Mouse (Mus musculus): ENCODE data around the gene Adamtsl1. TPM values are rescaled to one million over a fixed set of nuclear protein-coding genes. Genes with fewer than 3 reads are reported as not detected.

The Adamtsl1 gene
- polyA plus RNA-seq, 1 experiment from 2014 or later: 5.2 TPM

DNA sequence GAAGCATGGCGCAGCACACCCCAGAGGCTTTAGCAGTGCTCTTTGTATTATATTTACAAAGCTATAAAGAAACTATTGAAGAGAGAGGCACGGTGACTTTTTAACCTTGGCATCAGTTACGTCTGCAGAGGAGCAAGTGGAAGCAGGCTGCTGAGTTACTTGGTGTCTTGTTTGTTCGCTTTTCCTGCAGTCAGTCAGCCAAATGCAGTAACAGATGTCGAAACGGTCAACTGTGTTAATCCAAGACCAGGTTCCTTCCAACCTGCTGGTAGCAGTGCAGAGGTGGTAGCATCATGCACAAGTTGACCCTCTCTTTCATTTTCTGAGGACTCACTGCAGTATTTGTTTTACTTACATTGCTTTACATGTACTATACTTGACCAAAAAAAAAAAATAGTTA, 908.6 kb downstream of the Adamtsl1 start:
- no peak overlapping the region for H3K9ac ChIP-seq (replicated peaks; ENCODE audit: low read depth)
- no peak for DNase-seq (ENCODE audit: low spot score)
- H3K27ac ChIP-seq (ENCODE audit: low read length): no peak overlapping the region
- H3K4me1 ChIP-seq (ENCODE audit: insufficient read depth, low read depth, low read length): no peaks in the 10 kb centered on the region
- TF ChIP-seq EP300 (IDR thresholded peaks at IDR 0.05) (no peak), CTCF (IDR thresholded peaks at IDR 0.05) (no peak)
- no peak overlapping the region for H3K4me2 ChIP-seq (replicated peaks; ENCODE audit: low read depth, low read length)
- H3K9me3 ChIP-seq (ENCODE audit: low read length): no peaks in the 10 kb centered on the region
- WGBS: 72% methylated on average over 6 of the region's 6 CpGs
- no peaks in the 10 kb centered on the region for H3K27me3 ChIP-seq (replicated peaks; ENCODE audit: insufficient read depth, low read length)
- no peak overlapping the region for H3K4me3 ChIP-seq (ENCODE audit: low read depth, low read length)
- H3K36me3 ChIP-seq (ENCODE audit: insufficient read depth, low read length): no peaks in the 10 kb centered on the region
- no peak for ATAC-seq

- Histone ChIP-seq H3K36me3 (ENCODE audit: insufficient read depth, low read length) (no peaks in the 10 kb centered on the region), H3K27me3 (replicated peaks; ENCODE audit: insufficient read depth, low read length) (no peaks in the 10 kb centered on the region), H3K4me2 (replicated peaks; ENCODE audit: low read depth, low read length) (no peak overlapping the region), H3K4me1 (ENCODE audit: insufficient read depth, low read depth, low read length) (no peaks in the 10 kb centered on the region), H3K9me3 (ENCODE audit: low read length) (no peaks in the 10 kb centered on the region), H3K9ac (replicated peaks; ENCODE audit: low read depth) (no peak overlapping the region), H3K27ac (ENCODE audit: low read length) (no peak overlapping the region), H3K4me3 (ENCODE audit: low read depth, low read length) (no peak overlapping the region)
- 52% methylated on average over 7 of the region's 7 CpGs for WGBS
- TF ChIP-seq EP300 (IDR thresholded peaks at IDR 0.05): no peak
- TF ChIP-seq CTCF (IDR thresholded peaks at IDR 0.05): no peak
- DNase-seq (ENCODE audit: low spot score) (no peak), ATAC-seq (no peak)
Measured at GRCm38 (mm10) chr4:86425581-86425980, 911.6 kb downstream of the Adamtsl1 start.

DNA sequence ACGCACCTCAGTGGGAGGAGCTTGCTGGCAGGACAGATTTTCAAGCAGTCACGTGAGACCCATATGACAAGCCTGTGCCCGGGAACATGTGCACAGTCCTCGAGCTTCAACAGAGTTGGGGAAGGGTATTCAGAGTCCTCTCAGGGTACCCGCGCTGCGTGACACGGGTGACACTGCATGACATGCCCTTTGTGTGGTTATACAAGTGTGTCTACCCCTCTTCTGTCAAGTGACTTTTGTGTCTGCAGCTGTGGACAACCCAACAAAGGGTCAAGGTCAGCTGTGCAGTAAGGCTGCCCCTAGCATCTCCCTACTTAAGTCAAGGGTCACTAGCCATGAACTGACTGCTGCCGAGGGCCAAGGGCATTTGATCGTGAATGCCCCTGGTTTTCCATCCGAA, 912.6 kb downstream of the Adamtsl1 start:
- H3K27ac ChIP-seq (ENCODE audit: low read length): no peak overlapping the region
- TF ChIP-seq EP300 (IDR thresholded peaks at IDR 0.05): no peak
- TF ChIP-seq CTCF (IDR thresholded peaks at IDR 0.05): no peak

GRCm38 (mm10) chr4:86427312-86427711, 913.3 kb downstream of the Adamtsl1 start:
- H3K9ac ChIP-seq (replicated peaks; ENCODE audit: low read depth): no peak overlapping the region

More for the DNA sequence above, 912.6 kb downstream of the Adamtsl1 start:
- no peak overlapping the region for H3K4me3 ChIP-seq (ENCODE audit: low read depth, low read length)
- no peaks in the 10 kb centered on the region for H3K36me3 ChIP-seq (ENCODE audit: insufficient read depth, low read length)
- no peak for DNase-seq (ENCODE audit: low spot score)
- no peaks in the 10 kb centered on the region for H3K9me3 ChIP-seq (ENCODE audit: low read length)
- H3K4me1 ChIP-seq (ENCODE audit: insufficient read depth, low read depth, low read length): no peaks in the 10 kb centered on the region
- no peak overlapping the region for H3K9ac ChIP-seq (replicated peaks; ENCODE audit: low read depth)
- 85% methylated on average over 11 of the region's 11 CpGs for WGBS
- H3K27me3 ChIP-seq (replicated peaks; ENCODE audit: insufficient read depth, low read length): no peaks in the 10 kb centered on the region
- no peak overlapping the region for H3K4me2 ChIP-seq (replicated peaks; ENCODE audit: low read depth, low read length)
- ATAC-seq: no peak

GRCm38 (mm10) chr4:86428091-86428745, 914.2 kb downstream of the Adamtsl1 start:
- no peak for TF ChIP-seq CTCF (IDR thresholded peaks at IDR 0.05)
- no peak for TF ChIP-seq EP300 (IDR thresholded peaks at IDR 0.05)
- DNase-seq (ENCODE audit: low spot score) (no peak), ATAC-seq (no peak)
- H3K9ac ChIP-seq (replicated peaks; ENCODE audit: low read depth): no peak overlapping the region
- no peak overlapping the region for H3K4me2 ChIP-seq (replicated peaks; ENCODE audit: low read depth, low read length)
- H3K9me3 ChIP-seq (ENCODE audit: low read length): no peaks in the 10 kb centered on the region
- H3K36me3 ChIP-seq (ENCODE audit: insufficient read depth, low read length): no peaks in the 10 kb centered on the region
- no peak overlapping the region for H3K4me3 ChIP-seq (ENCODE audit: low read depth, low read length)
- H3K4me1 ChIP-seq (ENCODE audit: insufficient read depth, low read depth, low read length): no peaks in the 10 kb centered on the region
- H3K27ac ChIP-seq (ENCODE audit: low read length): no peak overlapping the region
- WGBS: 61% methylated on average over 6 of the region's 6 CpGs
- no peaks in the 10 kb centered on the region for H3K27me3 ChIP-seq (replicated peaks; ENCODE audit: insufficient read depth, low read length)

More at GRCm38 (mm10) chr4:86427312-86427711, 913.3 kb downstream of the Adamtsl1 start:
- DNase-seq (ENCODE audit: low spot score) (no peak), ATAC-seq (no peak)
- no peaks in the 10 kb centered on the region for H3K4me1 ChIP-seq (ENCODE audit: insufficient read depth, low read depth, low read length)
- TF ChIP-seq EP300 (IDR thresholded peaks at IDR 0.05) (no peak), CTCF (IDR thresholded peaks at IDR 0.05) (no peak)
- H3K4me3 ChIP-seq (ENCODE audit: low read depth, low read length): no peak overlapping the region
- H3K36me3 ChIP-seq (ENCODE audit: insufficient read depth, low read length): no peaks in the 10 kb centered on the region
- no peaks in the 10 kb centered on the region for H3K9me3 ChIP-seq (ENCODE audit: low read length)
- H3K4me2 ChIP-seq (replicated peaks; ENCODE audit: low read depth, low read length): no peak overlapping the region
- H3K27ac ChIP-seq (ENCODE audit: low read length): no peak overlapping the region
- WGBS: 67% methylated on average over 5 of the region's 5 CpGs
- H3K27me3 ChIP-seq (replicated peaks; ENCODE audit: insufficient read depth, low read length): no peaks in the 10 kb centered on the region

- no peaks in the 10 kb centered on the region for H3K36me3 ChIP-seq (ENCODE audit: insufficient read depth, low read length)
- no peak overlapping the region for H3K4me3 ChIP-seq (ENCODE audit: low read depth, low read length)
- TF ChIP-seq CTCF (IDR thresholded peaks at IDR 0.05) (no peak), EP300 (IDR thresholded peaks at IDR 0.05) (no peak)
- H3K27ac ChIP-seq (ENCODE audit: low read length): no peak overlapping the region
- no peaks in the 10 kb centered on the region for H3K27me3 ChIP-seq (replicated peaks; ENCODE audit: insufficient read depth, low read length)
- ATAC-seq (no peak), DNase-seq (ENCODE audit: low spot score) (no peak)
- H3K4me2 ChIP-seq (replicated peaks; ENCODE audit: low read depth, low read length): no peak overlapping the region
- no peaks in the 10 kb centered on the region for H3K4me1 ChIP-seq (ENCODE audit: insufficient read depth, low read depth, low read length)
- no peak overlapping the region for H3K9ac ChIP-seq (replicated peaks; ENCODE audit: low read depth)
- 78% methylated on average over 3 of the region's 3 CpGs for WGBS
- no peaks in the 10 kb centered on the region for H3K9me3 ChIP-seq (ENCODE audit: low read length)
Measured at GRCm38 (mm10) chr4:86435631-86436030, 921.7 kb downstream of the Adamtsl1 start.
